ENCODE assay signal across 8 mouse cellular contexts in the genomic region with DNA sequence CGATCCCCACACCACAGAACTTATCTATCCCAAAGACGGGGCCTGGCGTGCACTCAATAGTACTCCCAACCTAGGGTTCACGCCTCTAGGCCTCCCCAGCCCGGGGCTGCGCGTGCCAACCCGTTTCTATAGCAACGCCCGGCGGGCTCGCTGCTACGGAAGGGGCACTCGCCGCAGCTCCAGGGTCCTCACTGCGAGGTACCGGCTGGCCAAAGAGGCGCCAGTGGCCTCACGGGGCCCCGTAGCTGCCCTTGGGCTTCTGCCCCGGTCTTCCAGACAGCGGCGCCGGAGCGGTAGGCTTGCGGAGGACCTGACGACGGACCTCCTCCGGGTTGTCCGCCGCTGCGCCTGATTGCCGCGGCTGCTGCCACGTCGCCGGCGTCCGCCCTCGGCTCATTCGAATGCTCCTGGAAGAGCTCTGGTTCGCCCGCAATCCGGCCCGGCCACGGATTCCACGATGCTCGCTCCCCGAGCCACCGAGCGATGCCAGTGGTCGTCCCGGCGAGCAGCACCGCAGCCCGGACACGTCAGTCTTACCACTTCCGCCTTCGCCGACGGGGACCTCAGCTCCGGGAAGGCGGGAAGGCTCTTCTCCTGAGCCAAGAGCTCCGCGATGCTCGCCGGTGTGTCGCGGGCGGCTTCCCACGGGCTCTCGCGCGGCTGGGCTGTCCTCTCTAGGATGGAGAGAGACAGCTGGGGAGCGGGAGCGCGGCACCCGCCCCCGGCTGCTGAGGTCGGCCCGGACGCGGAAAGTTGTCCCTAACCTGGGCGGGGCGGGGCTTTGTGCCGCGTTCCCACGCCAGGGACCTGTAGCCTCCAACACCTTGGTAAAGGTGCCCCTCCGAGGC. TPM values are rescaled to one million over a fixed set of nuclear protein-coding genes. Genes with fewer than 3 reads are reported as not detected.
DNase-seq lines count a peak whose midpoint lies in the region; ATAC-seq and TF ChIP-seq lines count a peak whose summit lies in the region.

Gene Tm9sf1 (minus strand): TSS at position 747 of the 848 bp plus-strand sequence.

- H3K9me3 ChIP-seq in G1E (replicated peaks): no peaks in the 10 kb centered on the region
- H3K9me3 ChIP-seq in forebrain, postnatal 0 days (ENCODE audit: low read length): no peaks in the 10 kb centered on the region
- no peaks in the 10 kb centered on the region for H3K9me3 ChIP-seq in lung, embryonic 16.5 days (ENCODE audit: control insufficient read depth, low read length)

- no peaks in the 10 kb centered on the region for H3K27me3 ChIP-seq in G1E (ENCODE audit: insufficient read depth, low read length)
- H3K27me3 ChIP-seq in forebrain, postnatal 0 days (ENCODE audit: insufficient read depth, low read length): no peaks in the 10 kb centered on the region
- H3K27me3 ChIP-seq in lung, embryonic 16.5 days (ENCODE audit: control insufficient read depth, insufficient read depth, low read depth, low read length): no peaks in the 10 kb centered on the region

- 1% methylated on average over 89 of the region's 89 CpGs for WGBS in forebrain, postnatal 0 days
- under 1% methylated on average over 87 of the region's 89 CpGs for WGBS in lung, embryonic 16.5 days

- H3K4me1 ChIP-seq in G1E (ENCODE audit: insufficient read depth, low read depth, low read length): peaks cover 67% of the 10 kb centered on the region
- peaks cover 10% of the 10 kb centered on the region for H3K4me1 ChIP-seq in forebrain, postnatal 0 days (ENCODE audit: insufficient read depth)
- H3K4me1 ChIP-seq in lung, embryonic 16.5 days (replicated peaks; ENCODE audit: control insufficient read depth, insufficient read depth, low read length): peaks cover 13% of the 10 kb centered on the region

- H3K4me3 ChIP-seq in G1E (ENCODE audit: low read depth, low read length): peak within 1 kb of the TSS; percentile 89
- H3K4me3 ChIP-seq in forebrain, postnatal 0 days (ENCODE audit: low read depth, low read length): peak within 1 kb of the TSS; percentile 89
- H3K4me3 ChIP-seq in lung, embryonic 16.5 days (ENCODE audit: low read length): peak within 1 kb of the TSS; percentile 96

- H3K27ac ChIP-seq in forebrain, postnatal 0 days (ENCODE audit: low read depth, low read length): peak within 1 kb of the TSS; percentile 97
- H3K27ac ChIP-seq in lung, embryonic 16.5 days (ENCODE audit: low read length): peak within 1 kb of the TSS; percentile 97

- H3K9ac ChIP-seq in forebrain, postnatal 0 days: peak within 1 kb of the TSS; percentile 93
- H3K9ac ChIP-seq in lung, embryonic 16.5 days (ENCODE audit: low read length): peak within 1 kb of the TSS; percentile 98

- peak; percentile 86 for DNase-seq in G1E (ENCODE audit: low spot score)
- DNase-seq in cerebellum, adult 18-20 months: peak; percentile 78 to 90
- peak; percentile 87 for DNase-seq in forebrain, postnatal 0 days
- DNase-seq in heart, postnatal 4 days: peak; percentile 86
- peak; percentile 79 for DNase-seq in layer of hippocampus, adult 9-10 months (ENCODE audit: low spot score)
- DNase-seq in ovary, postnatal 10 days (ENCODE audit: low spot score): peak; percentile 93
- DNase-seq in thymus, postnatal 10 days (ENCODE audit: low spot score in 2 of 2): peak; percentile 68 to 69

- peak within 1 kb of the TSS; percentile 61 for H3K4me2 ChIP-seq in forebrain, postnatal 0 days (ENCODE audit: low read depth)
- H3K4me2 ChIP-seq in lung, embryonic 16.5 days (ENCODE audit: low read depth, low read length): peak within 1 kb of the TSS; percentile 87

- no peak for TF ChIP-seq CTCF in G1E (IDR thresholded peaks at IDR 0.05; ENCODE audit: low read depth, low read length)
- 0 out of 2 replicates have a peak, but pooled peaks have one; percentile 11 for TF ChIP-seq CTCF in forebrain, postnatal 0 days (IDR thresholded peaks at IDR 0.05; ENCODE audit: low read depth)

- peak; percentile 37 for ATAC-seq in G1E (ENCODE audit: extremely low read depth, insufficient number of reproducible peaks, low FRiP score, poor library complexity, severe bottlenecking)
- ATAC-seq in forebrain, postnatal 0 days: peak; percentile 90
- peak; percentile 90 for ATAC-seq in lung, embryonic 16.5 days (ENCODE audit: low read depth)

- peaks cover 73% of the 10 kb centered on the region for H3K36me3 ChIP-seq in G1E (replicated peaks)
- peaks cover 21% of the 10 kb centered on the region for H3K36me3 ChIP-seq in forebrain, postnatal 0 days (ENCODE audit: insufficient read depth)
- peaks cover 26% of the 10 kb centered on the region for H3K36me3 ChIP-seq in lung, embryonic 16.5 days (ENCODE audit: control insufficient read depth, insufficient read depth, low read length)

RNA-seq across cellular contexts. Expression of gene Tm9sf1, which starts in this region (rescaled TPM):
- total RNA-seq in G1E (2014; fragmentation: Nextera tagmentation) (35.1 and 40.6 TPM in 2 replicates), G1E (2017) (54.0 and 57.7 TPM in 2 replicates)
- polyA plus RNA-seq in G1E (2012): 14.6 and 14.8 TPM in 2 replicates
- total RNA-seq in forebrain, postnatal 0 days (2014; rRNA removed): 26.5 and 33.4 TPM in 2 replicates
- polyA plus RNA-seq in forebrain, postnatal 0 days (2015; fragmentation: Nextera tagmentation; extraction: Ambion mirVana): 36.0 and 48.4 TPM in 2 replicates
- 10 to 100 TPM; 60.1 to 72.3 TPM for total RNA-seq in heart, postnatal 4 days (2021)
- 121 and 125 TPM in 2 replicates for polyA plus RNA-seq in lung, embryonic 16.5 days (2015; fragmentation: Nextera tagmentation; extraction: Ambion mirVana)

Comparison
In these comparisons a context has a peak if more than half of its experiments do, and no peak if none do; other contexts are left out.
1. Peak in every context shown above with its lines: DNase-seq, ATAC-seq, H3K4me3 ChIP-seq and H3K27ac ChIP-seq.
2. ATAC-seq: peak in every context shown above with its lines; median percentile 90 in forebrain, postnatal 0 days; 90 in lung, embryonic 16.5 days; 37 in G1E.